Mouse (Mus musculus): ENCODE measurements around the gene Gnat1.

Gene Gnat1

DNA sequence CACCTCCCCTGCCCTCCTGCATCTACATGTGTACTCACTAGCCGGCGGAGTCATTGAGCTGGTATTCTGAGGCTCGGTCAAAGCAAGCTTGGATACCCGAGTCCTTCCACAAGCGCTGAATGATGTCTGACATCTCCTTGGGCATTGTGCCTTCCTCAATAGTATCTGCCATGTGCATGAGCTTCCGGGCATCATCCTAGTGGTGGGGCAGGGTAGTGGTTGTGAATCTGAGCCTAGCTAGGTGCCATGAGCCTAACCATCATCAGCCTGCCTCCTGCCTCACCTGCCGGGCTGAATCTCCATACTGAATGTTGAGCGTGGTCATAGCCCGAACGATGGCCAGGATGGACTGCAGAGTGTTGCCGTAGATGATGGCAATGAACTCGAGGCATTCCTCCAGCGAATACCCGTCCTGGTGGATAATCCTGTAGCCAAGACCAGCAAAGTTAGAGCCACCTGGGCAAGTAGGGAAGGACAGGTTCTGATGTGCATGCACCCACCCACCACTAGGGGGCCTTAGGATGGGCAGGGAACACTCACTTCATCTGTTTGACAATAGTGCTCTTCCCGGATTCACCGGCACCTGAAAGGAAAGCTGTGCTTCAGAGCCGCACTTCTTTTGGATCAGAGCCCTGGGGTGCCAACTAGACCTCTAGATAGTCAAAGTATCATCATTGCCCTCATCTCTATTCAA lies 2.3 kb downstream of the Gnat1 start:
- in situ Hi-C loops (cut with MboI; ENCODE audit: unreplicated experiment in 2 of 2): loop anchor here (5.0 kb wide), 3 partner anchors 35 to 320 kb away; no protein-coding TSS in a partner anchor

DNA sequence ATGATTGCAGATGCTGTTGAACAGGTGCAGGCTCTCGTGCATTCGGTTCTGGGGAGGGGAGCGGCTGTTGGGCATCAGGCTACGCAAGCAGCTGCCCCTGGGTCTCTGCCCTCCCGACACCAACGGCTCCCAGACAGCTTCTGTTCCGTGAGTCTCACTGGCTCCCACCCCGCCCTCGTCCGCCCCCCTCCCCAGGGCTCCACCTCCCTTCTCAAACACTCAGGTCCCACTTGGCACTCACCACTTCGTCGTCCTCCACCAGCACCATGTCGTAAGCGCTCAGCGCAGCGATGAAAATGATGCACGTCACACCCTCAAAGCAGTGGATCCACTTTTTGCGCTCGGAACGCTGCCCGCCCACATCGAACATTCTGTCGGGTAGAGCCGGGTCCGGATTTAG lies 3.2 kb downstream of the Gnat1 start:
- in situ Hi-C loops (cut with MboI; ENCODE audit: unreplicated experiment in 2 of 2): loop anchor here (5.0 kb wide), 3 partner anchors 34 to 319 kb away; no protein-coding TSS in a partner anchor

DNA sequence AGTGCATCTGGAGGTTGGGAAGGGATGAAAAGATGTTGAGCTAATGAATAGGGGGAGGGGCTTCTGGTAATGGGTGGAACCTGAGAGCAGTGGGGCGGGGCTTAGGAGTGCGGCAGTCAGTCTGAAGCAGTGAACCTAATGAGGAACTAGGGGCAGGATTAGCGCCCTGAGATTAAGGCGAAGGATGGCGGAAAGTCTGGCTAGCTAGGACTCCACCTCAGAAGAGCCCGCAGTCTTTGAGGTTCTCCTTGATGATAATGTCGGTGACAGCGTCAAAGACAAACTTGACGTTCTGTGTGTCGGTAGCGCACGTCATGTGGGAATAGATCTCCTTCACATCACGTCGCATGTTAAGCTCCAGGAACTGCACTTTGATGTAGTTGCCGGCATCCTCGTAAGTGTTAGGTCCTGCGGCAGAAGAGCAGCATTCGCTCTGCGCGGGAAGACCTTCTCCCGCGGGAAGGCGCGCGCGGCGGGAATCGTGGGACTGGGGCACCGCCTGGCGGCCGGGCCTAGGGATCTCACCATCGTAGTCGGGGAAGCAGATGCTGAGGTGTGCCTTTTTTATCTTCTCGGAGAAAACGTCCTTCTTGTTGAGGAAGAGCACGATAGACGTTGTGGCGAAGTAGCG lies 3.7 kb downstream of the Gnat1 start:
- in situ Hi-C loops (cut with MboI; ENCODE audit: unreplicated experiment in 2 of 2): loop anchor here (5.0 kb wide), 3 partner anchors 33 to 318 kb away; no protein-coding TSS in a partner anchor

DNA sequence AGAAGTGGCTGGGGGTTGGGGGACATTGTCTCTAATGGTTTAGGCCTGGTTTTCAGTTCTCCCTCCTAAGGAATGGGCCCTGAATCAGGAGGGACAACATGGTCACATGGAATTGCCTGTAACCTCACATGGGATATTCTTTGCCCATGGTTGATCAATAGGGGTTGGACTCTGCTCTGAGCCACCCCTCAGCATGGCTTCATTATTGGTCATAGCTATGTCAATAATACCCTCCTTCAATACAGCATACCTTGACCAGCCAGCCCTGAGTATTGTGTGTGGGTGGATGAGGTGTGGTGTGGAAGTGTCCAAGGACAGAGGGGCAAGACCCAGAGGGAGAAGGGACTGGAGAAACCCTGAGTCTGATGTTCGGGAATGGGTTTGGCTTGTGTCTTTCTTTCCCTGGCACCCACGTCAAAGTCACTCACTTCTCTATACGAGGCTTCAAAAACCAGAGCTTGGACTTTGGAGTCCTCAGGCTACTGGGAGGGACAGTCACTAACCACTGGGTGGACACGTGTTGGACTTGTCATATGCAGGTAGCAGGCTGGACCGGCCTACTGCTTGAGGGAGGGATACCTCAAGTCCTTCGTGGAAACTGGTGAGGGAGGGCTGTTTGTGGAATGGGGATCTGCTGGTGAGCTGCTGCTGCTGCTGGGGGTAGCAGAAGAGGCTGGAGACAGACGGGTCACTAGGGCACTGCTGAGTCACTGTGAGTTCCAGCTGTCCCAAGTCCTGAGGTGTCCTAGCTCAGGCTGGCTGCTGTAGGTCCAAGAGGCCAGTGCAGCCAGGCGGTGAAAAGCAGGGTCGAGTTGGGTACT lies 4.7 kb downstream of the Gnat1 start:
- in situ Hi-C loops (cut with MboI; ENCODE audit: unreplicated experiment in 2 of 2): loop anchor here (5.0 to 25.0 kb wide), 4 partner anchors 33 to 318 kb away; no protein-coding TSS in a partner anchor

DNA sequence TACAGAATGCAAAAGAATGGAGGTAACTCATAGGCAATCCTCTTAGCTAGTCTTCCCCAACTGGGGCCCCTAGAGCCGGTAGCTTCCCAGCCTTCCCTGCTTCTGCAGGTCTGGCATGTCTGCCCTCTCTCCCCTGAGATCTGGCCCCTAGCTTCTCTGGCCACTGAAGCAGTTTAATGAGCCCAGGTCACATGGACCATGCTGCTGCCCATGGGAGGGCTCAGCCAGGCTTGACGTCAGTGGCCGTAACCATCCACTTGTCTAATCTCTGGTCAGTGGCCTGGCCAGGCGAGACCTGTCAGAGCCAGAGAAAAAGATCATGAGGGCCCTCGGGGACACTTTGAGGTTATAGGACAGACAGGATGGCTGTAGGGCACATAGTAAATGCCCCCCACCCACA lies 9.3 kb downstream of the Gnat1 start:
- in situ Hi-C loops (cut with MboI; ENCODE audit: unreplicated experiment in 2 of 2): loop anchor here in 1 of 2 experiments (25.0 kb wide), 1 partner anchor 308 kb away; no protein-coding TSS in a partner anchor

DNA sequence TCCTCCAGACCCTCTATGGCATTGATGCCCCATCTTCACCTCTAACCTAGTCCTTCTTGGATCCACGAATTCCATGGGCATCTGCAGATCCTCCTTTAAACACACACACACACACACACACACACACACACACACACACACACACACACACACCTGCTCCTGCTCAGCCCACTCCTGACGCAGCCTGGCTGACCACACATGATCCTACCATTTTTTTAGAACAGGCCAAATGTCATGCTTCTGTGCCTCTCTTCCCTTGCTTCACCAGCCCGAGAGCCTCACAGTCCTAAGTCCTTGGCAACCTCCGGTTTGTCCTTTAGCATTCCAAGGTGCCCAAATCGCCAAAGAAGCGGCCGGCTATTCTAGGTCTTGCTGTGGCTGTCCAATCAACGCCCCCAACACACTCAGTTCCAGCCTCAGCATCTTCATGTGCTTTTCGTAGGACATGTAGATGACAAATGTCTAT lies 10.0 kb downstream of the Gnat1 start, which contains the start of gene Slc38a3:
Gene Slc38a3 (minus strand): TSS at position 51 of the 466 bp plus-strand sequence.
- in situ Hi-C loops (cut with MboI; ENCODE audit: unreplicated experiment in 2 of 2): loop anchor here in 1 of 2 experiments (25.0 kb wide), 1 partner anchor 307 kb away; no protein-coding TSS in a partner anchor

DNA sequence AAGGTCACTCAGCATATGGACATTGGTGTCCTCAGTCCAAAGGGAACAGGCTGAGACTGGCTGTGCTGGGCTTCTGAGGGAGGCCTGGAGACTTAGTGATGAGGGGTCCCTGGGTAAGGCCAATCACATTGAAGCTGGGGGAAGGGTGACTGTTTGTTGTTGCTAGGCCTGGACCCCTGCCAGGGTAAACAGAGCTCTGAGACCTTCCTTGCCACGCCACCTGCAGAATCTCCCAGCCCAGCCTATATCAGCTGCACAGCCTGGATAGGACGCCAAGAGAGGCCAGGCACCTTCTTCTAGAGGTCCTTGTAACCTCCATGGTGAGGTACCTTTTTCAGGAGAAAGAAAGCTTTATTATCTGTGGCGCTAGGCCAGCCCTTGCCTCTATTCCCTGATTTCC lies 10.6 kb downstream of the Gnat1 start:
- in situ Hi-C loops (cut with MboI; ENCODE audit: unreplicated experiment in 2 of 2): loop anchor here in 1 of 2 experiments (25.0 kb wide), 1 partner anchor 307 kb away; no protein-coding TSS in a partner anchor

DNA sequence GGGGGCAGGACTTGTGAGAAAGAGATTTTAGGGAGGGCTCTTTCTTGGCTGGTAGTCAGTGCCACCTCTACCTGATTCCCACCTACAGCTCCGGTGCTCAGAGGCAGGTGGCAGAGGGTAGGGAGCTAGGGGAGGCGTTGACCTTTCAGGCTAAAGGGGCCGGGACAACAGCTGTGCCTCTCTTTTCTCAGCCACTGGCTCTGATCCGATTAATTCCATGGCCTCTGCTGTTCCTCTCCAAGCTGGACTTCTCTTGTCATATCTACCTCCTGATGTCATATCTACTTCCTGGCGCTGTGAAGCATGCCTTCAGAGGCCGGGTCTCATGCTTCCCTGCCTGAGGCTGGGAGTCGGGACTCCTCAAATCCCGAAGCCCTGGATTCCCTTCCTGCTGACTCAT lies 11.5 kb downstream of the Gnat1 start:
- in situ Hi-C loops (cut with MboI; ENCODE audit: unreplicated experiment in 2 of 2): loop anchor here in 1 of 2 experiments (25.0 kb wide), 1 partner anchor 306 kb away; no protein-coding TSS in a partner anchor

DNA sequence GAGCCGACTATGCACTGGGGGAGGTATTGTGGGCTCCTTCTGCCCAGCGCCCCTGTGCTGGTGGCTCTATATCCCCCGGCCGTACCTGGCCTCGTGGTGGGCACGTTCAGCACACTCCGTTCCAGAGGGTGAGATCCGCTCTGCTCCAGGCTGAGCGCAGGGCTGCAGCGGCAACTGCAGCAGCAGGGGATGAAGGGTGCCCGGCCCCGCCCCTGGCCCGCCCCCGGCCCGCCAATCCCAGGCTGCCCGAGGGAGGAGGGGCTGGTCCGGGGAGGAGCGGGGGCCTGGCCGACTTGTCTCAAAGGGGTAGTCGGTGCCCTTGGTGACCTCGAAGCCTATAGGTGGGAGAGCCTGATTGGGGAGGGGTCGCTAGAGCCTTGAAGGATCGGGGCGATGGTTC lies 12.3 kb downstream of the Gnat1 start:
- in situ Hi-C loops (cut with MboI; ENCODE audit: unreplicated experiment in 2 of 2): loop anchor here in 1 of 2 experiments (25.0 kb wide), 1 partner anchor 305 kb away; no protein-coding TSS in a partner anchor

DNA sequence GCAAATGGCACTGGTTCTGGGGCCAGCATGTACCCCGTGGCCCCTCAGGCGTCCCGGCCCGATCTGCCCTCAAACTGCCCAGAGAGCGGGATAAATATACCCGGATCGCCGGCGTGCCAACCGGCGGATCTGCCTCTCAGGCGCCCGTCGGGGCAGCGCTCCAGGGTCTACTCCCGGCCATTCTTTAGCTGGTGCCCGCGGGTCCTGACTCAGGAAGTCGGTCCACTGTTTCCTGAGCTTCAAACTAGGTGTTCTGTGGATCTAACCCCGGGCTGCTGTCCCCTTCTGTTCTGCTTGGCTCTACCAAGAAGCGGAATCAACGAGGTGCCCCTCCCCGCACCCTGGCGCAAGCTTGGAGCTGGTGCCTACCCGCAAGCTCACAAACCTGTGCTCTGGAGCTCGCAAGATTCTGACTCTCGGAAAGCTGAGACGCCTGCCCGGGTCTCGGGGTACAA lies 12.7 kb downstream of the Gnat1 start:
- in situ Hi-C loops (cut with MboI; ENCODE audit: unreplicated experiment in 2 of 2): loop anchor here in 1 of 2 experiments (25.0 kb wide), 1 partner anchor 304 kb away; no protein-coding TSS in a partner anchor

DNA sequence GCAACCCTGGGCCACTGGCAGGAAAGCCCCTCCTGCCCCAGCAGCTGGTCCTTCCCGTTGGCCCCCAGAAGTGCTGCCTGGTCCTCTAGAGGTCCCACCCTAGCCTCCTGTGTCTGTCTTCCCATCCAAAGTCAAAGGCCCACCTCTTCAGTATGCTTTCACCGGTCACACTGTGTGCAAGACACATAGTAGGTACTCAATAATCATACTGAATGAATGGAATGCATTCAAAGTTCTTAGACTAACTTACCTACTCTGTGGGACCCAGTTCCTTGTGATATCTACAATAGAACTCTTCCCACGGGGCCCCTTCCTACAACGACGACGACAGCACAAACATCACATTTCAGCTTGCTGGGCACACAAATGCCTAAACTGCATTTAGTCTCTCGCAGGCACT lies 14.2 kb downstream of the Gnat1 start:
- in situ Hi-C loops (cut with MboI; ENCODE audit: unreplicated experiment in 2 of 2): loop anchor here in 1 of 2 experiments (25.0 kb wide), 1 partner anchor 303 kb away; no protein-coding TSS in a partner anchor

DNA sequence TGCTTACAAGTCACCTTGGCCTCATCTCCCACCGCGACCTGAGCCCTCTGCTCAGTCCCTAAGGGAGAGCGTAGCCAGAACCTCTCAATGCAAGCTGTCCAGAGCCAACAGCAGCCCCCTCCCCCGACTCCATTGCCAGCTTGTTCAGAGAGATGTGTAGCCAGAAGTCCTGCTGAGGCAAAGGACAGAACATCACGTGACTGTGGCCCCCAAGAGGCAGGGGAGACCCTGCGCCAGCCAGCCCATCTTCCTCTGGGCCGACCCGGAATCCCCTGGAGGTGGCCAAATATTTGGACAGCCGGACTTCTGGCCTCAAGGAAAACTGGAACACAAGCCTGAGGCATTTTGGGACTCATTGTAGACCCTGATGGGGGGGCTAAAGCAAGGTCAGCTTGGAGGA lies 16.0 kb downstream of the Gnat1 start:
- in situ Hi-C loops (cut with MboI; ENCODE audit: unreplicated experiment in 2 of 2): loop anchor here in 1 of 2 experiments (5.0 to 25.0 kb wide), 2 partner anchors 74 to 301 kb away; no protein-coding TSS in a partner anchor

DNA sequence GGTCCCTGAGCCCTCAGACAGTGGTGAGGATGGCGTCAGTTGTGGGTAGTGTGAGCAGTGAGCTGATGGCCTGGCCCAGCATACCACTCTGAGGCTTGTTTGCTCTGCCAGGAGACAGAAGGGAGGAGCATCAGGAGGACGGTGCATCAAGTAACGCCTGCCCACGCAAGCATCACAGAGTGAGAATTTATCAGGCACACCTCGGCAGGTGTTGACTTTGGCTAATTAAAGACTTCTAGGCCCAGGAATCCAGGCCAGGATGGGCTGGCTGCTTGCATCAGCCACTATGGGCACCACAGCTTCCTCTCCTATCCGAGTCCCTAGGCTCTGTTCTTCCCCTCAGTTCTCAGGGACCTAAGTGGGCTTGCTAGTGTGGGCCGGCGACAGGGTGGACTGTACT lies 17.2 kb downstream of the Gnat1 start:
- in situ Hi-C loops (cut with MboI; ENCODE audit: unreplicated experiment in 2 of 2): loop anchor here in 1 of 2 experiments (5.0 to 25.0 kb wide), 2 partner anchors 75 to 300 kb away; no protein-coding TSS in a partner anchor

DNA sequence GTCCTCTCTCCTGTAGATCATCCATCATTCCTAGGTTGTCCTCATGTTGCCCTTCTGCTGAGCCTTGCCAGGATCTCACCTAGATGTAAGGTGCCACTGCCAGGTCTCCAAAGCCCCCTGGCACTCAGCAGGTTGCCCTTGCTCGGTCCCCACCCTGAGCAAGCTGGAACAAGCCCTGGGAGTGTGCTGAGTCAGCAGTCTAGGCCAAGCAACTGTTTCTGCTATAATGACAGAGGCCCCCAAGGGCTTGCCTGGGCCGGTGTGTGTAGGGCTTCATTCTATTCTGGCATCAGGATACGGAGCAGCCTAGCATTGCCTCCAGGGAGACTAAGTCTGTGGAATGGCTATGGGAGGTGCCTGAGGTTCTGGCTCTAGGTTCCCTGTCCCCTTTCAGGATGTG lies 18.7 kb downstream of the Gnat1 start:
- in situ Hi-C loops (cut with MboI; ENCODE audit: unreplicated experiment in 2 of 2): loop anchor here in 1 of 2 experiments (5.0 to 25.0 kb wide), 2 partner anchors 77 to 298 kb away; no protein-coding TSS in a partner anchor

DNA sequence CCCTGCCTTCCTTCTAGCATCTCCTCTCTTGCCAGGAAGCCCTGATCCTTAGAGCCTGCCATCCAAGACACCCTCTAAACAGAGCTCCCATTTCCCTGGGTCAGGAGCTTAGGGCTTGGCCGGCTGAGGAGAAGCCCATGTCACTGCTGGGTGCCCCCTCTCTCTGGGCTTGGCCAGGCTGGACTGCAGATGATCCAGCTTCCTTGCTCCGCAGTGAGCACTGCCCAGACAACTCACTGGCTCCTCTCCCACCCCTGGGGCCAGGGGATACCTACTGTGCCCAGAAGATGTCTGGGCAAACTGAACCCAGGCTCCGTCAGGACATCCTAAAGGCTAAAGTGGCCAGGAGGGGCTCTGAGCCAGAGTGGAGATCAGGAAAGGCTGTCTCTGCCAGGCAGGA lies 19.6 kb downstream of the Gnat1 start:
- in situ Hi-C loops (cut with MboI; ENCODE audit: unreplicated experiment in 2 of 2): loop anchor here in 1 of 2 experiments (5.0 to 25.0 kb wide), 2 partner anchors 77 to 298 kb away; no protein-coding TSS in a partner anchor

DNA sequence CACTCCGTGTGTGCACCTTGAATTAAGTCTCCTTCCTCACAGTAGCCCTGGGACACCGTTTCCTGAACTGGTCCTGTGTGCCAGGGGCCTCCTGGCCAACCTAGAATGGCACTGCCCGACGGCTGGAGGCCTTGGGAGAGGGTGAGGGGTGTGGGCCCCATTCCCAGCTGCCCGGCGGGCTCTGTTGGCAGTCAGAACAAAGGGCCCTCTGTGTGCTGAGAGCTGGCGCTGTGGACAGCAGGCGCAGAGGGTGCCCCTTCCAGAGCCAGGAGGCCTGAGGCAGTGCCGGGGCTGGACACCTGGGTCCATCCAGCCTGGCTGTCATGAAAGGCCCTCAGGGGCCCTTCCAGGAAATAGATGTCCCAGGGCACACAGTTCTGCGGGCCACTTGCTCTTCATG lies 20.0 kb downstream of the Gnat1 start:
- in situ Hi-C loops (cut with MboI; ENCODE audit: unreplicated experiment in 2 of 2): loop anchor here in 1 of 2 experiments (25.0 kb wide), 1 partner anchor 297 kb away; no protein-coding TSS in a partner anchor

DNA sequence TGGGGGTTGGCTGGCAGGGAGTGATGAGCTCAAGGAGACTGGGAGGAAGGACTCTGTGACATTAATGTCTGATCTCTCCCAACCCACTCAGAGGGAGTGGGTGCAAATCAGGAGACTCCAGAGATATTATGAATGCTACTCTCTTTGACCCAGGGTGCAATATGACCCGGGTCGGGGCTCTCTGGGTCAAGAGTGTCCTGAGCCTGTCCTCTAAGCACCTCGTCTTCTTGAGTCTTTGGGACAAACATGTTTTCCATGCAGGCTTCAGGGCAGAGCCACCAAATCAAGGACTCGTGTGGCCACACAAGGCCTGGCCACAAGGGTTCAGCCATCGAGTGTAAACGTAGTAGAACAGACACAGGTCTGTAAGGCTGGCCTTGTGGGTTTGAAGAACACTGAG lies 21.4 kb downstream of the Gnat1 start:
- in situ Hi-C loops (cut with MboI; ENCODE audit: unreplicated experiment in 2 of 2): loop anchor here in 1 of 2 experiments (25.0 kb wide), 1 partner anchor 296 kb away; no protein-coding TSS in a partner anchor

DNA sequence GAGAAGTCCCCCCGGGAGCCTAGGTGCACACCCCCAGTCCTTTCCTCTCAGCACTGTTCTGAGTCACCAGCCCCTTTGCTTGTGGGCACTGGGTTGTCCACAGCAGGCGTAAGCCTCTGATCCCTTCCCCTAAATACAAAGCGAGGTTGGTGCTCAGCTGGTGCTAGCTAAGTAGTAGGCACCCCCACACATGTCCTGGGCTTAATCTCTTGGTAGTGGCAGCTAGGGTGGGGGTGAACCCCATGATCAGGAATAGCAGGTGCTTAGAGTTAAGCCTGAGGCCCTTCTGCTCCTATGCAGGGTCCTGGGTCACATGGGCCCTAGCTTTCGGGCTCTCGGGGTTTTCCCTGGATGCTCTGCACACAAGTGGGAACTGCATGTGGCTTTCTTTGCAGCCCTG lies 22.4 kb downstream of the Gnat1 start:
- in situ Hi-C loops (cut with MboI; ENCODE audit: unreplicated experiment in 2 of 2): loop anchor here in 1 of 2 experiments (25.0 kb wide), 1 partner anchor 295 kb away; no protein-coding TSS in a partner anchor

DNA sequence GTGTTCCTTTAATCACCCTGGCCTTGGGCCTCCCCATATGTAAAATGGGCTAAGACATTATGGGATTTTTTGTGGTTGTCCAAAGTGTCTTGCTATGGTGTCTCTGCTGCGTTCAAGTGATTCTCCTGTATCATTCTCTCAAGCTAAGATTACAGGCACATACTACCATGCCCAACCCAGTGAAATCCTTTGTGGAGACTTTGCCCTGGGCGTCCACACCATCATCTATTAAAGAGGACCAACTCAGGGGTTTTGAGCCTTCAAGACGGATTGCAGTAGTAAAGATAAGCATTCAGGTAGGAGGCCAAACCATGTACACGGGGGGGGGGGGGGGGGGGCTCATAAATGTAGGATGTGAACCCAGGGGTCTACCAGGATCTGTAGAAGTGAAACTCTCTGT lies 24.9 kb downstream of the Gnat1 start:
- in situ Hi-C loops (cut with MboI; ENCODE audit: unreplicated experiment in 2 of 2): loop anchor here in 1 of 2 experiments (25.0 kb wide), 1 partner anchor 292 kb away; no protein-coding TSS in a partner anchor

All from v-Abl transformed pro-B cells (cell line).